Mouse (Mus musculus) T-helper 2 cell (primary cell): ENCODE data around the gene Ift81.

Experiments used
- in situ Hi-C: fragments of 300-600 bp; cut with MboI, MseI; formaldehyde crosslinking; loops from one replicate; pipeline ENCODE4 v1.15.1; 2025; ENCODE audit warnings: high pct_unique_total_duplicates

The Ift81 gene

GRCm38 (mm10) chr5:122548671-122549070, 65.6 kb downstream of the Ift81 start:
- in situ Hi-C loops = no loop called here

DNA sequence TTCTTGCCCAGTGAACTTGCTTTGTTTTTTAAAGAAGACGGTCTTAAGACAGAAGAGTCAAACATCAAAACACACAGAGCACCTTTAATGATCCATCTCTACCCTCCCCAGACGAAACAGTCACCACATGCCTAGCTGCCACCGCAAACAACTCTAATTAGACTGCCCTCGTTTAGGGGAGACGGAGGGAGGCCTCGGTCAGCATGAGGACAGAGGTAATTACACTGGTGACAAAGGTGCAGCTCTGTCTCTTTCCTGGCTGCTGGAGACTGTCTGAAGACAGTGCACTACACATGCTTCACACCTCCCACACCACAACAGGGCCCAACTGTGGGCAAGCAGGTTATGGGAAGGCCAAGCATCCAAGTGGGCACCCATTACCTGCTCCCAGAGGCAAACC, 66.5 kb downstream of the Ift81 start:
- in situ Hi-C loops = no loop called here

GRCm38 (mm10) chr5:122547251-122547714, 67.0 kb downstream of the Ift81 start:
- in situ Hi-C loops = no loop called here

DNA sequence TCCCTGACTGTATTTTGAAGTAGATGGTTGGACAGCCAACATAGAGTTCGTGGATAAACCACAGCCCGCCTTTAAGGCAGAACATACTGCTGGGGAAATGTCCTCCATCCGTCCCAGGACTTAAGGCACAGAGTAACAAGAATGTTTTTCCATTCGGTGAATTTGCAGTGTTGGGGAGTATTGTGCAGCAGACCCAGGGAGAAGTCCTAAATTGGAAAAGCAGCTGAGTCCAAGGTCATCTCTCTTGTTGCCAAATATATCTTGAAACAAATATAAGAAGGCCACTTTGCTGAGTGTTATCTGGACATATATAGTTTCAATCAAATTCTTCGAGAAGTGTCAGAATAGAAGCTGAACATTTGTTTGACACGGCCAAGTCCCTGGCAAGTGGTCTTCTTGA, 70.9 kb downstream of the Ift81 start:
- in situ Hi-C loops = no loop called here

DNA sequence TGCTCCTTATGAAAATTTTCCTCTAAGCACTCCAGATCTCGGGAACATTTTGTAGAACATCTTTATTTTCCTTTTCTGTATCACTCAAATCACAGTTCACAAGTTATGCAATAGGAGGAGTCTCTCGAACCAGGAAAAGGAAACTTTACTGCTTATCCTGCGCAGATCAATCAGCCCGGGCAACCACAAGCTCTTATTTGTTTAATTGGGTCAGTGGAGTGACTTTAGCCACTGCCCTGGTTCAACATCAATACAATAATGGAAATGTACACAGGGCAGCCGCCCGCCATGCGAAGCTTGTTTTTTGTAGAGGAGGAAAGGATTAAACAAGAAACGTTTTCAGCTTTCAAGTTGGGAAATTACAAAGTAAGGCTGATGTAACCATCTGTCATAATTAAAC, 72.4 kb downstream of the Ift81 start:
- in situ Hi-C loops = no loop called here

DNA sequence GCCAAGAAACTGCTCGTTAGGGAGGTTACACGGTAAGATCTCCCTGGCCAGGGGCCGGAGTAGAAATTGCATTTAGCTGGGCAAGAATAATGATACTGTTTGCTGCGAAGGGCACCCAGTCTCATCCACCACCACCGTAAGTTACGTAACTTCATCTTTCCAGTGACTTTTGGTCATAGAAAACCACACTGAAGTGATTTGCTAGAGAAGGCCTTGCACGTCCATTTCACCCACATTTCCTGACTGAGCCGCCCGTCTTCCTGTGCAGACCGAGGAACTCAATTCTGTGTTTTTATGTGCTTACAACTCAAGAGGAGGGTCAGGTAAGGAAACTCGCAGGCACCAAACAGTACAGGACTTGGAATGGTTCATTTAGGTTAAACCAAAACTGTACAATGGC, 76.2 kb downstream of the Ift81 start:
- in situ Hi-C loops = no loop called here

- in situ Hi-C loops = no loop called here
Measured at GRCm38 (mm10) chr5:122537654-122538053, 76.7 kb downstream of the Ift81 start.

- in situ Hi-C loops = no loop called here
Measured at GRCm38 (mm10) chr5:122533884-122534283, 80.4 kb downstream of the Ift81 start.

GRCm38 (mm10) chr5:122529913-122530604, 84.3 kb downstream of the Ift81 start:
- in situ Hi-C loops = no loop called here

GRCm38 (mm10) chr5:122529316-122529715, 85.0 kb downstream of the Ift81 start:
- in situ Hi-C loops = no loop called here

GRCm38 (mm10) chr5:122528591-122528990, 85.7 kb downstream of the Ift81 start:
- in situ Hi-C loops = no loop called here

DNA sequence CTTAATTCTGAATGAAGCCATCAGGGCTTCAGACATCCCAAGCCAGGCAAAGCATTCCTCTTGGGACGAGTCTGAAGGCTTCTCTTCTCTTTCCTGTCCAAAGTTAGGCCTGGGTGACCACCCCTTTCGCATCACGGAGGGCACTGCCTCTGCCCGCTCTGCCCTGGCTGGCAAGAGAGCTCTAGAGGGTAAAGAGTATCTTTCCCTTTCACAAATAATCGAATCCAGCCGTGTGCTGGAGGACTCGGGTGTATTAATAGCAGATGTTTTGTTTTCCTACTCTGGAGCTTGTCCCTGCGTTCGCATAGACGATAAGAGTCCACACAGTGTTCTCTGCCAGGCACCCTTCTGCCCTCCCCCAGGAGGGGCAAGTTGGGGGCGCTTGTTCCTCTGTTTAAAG, 86.6 kb downstream of the Ift81 start:
- in situ Hi-C loops = no loop called here

DNA sequence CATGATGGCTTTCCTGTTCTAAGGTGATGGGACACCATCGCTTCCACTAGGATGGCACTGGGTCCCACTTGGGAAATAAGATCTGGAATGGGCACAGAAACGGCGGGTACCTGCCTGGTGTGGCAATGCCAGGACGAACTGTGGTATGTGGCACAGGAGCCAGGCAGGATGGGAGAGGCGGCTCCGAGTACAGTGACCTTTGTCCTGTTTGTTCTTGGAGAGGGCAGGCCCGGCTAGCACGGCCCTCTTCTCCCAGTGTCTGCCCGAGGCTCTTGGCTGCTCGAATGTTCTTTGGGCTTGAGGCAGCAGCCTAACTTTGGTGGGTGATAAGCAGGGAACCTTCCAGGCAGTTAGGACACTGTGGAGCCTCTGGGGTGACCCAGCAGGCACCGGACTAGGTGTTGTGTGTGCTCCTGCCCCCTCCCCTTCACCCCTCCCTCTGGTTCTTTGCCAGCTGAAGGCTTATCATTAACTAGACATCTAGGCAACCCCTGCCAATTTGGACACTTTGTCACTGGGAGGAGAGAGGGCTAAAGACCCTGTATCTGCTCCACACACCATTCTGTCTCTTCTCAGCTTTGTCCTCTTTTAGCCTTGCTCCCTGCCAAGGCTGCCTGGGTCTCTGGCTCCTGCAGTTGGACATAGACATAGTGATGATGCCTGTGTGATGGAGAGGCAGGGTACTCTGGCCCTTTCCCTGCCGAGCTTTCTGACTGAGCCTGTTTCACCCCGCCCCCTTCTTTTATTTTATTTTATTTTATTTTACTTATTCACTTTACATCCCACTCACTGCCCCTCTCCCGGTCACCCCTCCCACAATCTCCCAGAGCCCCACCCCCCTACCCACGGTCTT, 87.2 kb downstream of the Ift81 start:
- in situ Hi-C loops = no loop called here

- in situ Hi-C loops = no loop called here
Measured at GRCm38 (mm10) chr5:122526405-122526804, 87.9 kb downstream of the Ift81 start.

DNA sequence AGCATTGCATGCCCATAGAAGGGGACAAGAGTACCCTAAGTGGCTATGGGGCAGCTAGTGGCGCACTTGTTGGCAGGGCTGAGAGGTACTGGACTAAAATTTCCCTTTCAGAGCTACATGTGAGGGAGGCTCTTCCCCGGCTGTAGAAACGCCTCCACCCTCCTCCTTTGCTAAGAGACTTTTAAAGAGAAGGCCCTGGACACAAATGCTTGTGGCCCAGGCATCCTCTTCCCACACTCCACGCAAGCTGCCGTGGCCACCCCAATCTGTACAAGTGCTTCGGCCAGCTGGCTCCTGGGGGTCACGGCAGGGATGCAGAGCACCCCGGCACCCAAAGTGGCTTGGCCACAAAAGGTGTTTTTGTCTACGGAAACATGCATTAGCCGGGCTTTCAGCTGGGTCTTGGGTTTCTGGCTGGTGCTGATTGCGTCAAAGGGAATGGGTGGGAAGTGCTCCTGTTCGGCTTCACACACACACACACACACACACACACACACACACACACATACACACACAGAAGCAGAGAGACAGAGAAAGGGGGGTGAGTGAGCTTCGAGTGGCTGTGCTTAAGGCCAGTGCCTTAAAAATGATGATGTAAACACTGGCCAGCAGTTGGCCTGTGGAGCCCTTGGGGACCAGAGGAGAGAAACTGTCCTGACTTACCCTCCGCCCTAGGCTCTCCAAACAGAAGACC, 88.9 kb downstream of the Ift81 start:
- in situ Hi-C loops = no loop called here

GRCm38 (mm10) chr5:122524854-122525237, 89.5 kb downstream of the Ift81 start:
- in situ Hi-C loops = no loop called here

- in situ Hi-C loops = no loop called here
Measured at GRCm38 (mm10) chr5:122524244-122524643, 90.1 kb downstream of the Ift81 start.

GRCm38 (mm10) chr5:122521130-122521473, 93.2 kb downstream of the Ift81 start:
- in situ Hi-C loops = no loop called here

DNA sequence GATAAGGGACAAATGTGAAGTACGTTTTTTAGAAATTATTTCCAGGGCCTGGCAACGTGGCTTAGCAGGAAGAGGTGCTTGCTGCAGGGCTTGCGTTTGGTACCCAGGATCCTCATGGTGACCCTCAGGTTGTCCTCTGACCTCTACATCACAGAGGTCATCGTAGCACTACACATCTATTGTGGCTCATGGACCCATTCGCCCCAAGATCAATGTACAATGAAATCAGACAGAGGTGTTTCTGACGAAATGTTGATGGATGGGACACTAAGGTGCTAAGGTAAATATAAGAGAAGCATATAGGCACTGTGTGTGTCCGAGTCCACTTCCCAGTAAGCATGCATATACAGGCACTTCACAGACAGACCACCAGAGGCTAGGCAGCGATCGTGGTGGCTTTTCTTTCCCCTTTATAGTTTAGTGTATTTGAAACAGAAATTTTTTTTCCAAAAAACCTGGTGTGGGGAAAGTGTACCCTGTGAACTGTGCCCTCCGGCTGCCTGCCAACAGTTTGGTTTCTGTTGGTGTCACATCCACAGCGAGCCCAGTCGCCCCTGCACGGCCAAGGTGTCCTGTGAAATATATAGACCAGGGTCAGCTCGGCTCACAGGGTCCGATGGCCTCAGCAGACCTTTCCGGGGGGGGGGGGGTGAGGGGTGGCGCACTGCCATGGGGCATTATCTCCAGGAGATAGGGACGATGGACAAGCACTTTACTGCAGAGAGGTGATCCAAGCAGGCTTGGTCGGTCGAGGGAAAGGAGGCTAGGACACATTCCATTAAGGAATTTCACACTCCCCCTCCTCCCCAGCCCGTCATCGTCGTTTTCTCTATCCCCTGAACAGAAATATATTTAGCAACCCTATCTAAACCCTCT, 93.8 kb downstream of the Ift81 start:
- in situ Hi-C loops = no loop called here

DNA sequence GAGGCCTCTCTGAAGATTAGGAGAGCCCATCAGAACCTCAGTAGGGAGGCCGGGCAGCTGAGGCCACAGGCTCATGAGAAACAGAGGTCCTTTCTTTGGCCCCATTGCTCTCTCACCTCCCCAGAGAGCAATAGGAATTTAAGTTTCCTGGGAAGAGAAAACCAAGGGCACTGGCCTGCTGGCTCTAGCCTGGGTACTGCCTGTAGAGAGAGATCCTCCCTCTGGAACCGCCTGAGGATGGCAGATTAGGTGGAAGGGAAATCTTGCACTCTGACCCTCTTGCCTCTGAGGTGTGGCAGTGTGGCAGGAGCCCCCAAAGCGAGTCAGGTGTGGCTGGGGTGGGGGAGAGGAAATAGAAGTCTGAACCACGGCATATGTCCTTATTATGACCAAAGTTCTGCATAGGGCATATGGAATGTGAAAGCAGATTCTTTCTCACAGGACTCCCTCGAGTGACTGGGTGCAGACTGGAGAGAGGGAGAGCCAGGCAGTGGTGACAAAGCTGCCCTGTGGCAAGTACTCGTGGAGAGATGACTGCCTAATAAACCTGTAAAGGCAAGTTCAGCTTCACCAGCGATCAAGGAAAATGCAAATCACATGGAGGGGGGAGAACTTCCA, 95.2 kb downstream of the Ift81 start:
- in situ Hi-C loops = no loop called here

GRCm38 (mm10) chr5:122518247-122518646, 96.1 kb downstream of the Ift81 start:
- in situ Hi-C loops = no loop called here
